Mouse (Mus musculus) limb, embryonic 10.5 days (tissue): Measurements from ENCODE around the gene Gm4498. TPM values are rescaled to one million over a fixed set of nuclear protein-coding genes. Genes with fewer than 3 reads are reported as not detected.
"Not testable (repeated sequence)": the region's sequence is repeated elsewhere in the genome, so short reads cannot be mapped to it uniquely, and the experiment has no call there.

Experiments
- DNase-seq: peaks from one replicate; pipeline ENCODE4 v3.0.0-alpha.2; 2017; ENCODE audit warnings: low spot score
- H3K27ac ChIP-seq: fragments of 300-500 bp; sonication (generic); 2 replicates; pipeline ENCODE4 v1.5.1; 2016; ENCODE audit warnings: mild to moderate bottlenecking
- H3K27me3 ChIP-seq: fragments of 300-500 bp; sonication (generic); 2 replicates; pipeline ENCODE4 v1.6.1; 2016; ENCODE audit warnings: low read depth, mild to moderate bottlenecking; ENCODE audit not compliant: poor library complexity, severe bottlenecking
- H3K36me3 ChIP-seq: fragments of 300-500 bp; sonication (generic); 2 replicates; pipeline ENCODE4 v1.6.1; 2016; ENCODE audit warnings: mild to moderate bottlenecking, moderate library complexity
- H3K4me1 ChIP-seq: fragments of 300-500 bp; sonication (generic); 2 replicates; pipeline ENCODE4 v1.6.1; 2016
- H3K4me3 ChIP-seq: fragments of 300-500 bp; sonication (generic); 2 replicates; pipeline ENCODE4 v1.5.1; 2016; ENCODE audit warnings: mild to moderate bottlenecking, moderate library complexity
- H3K9me3 ChIP-seq: fragments of 300-500 bp; sonication (generic); replicated peaks from 2 replicates; pipeline ENCODE4 v1.6.1; 2016; ENCODE audit warnings: mild to moderate bottlenecking
- WGBS: fragments of 180-500 bp; shearing (Covaris S2); methylation state at CpG from one replicate; pipeline ENCODE4 v1.1.7; 2016; 5-methylcytosine and 5-hydroxymethylcytosine counted together
- polyA plus RNA-seq: library from polyadenylated mRNA; unstranded; fragments of >200 nt; fragmentation: Nextera tagmentation; extraction: Ambion mirVana; gene quantifications from 2 replicates; pipeline ENCODE4 v1.2.1, GENCODE M21; 2016

Gene Gm4498
- not detected in 2 replicates for polyA plus RNA-seq

- H3K4me1 ChIP-seq, H3K27me3 ChIP-seq, DNase-seq, H3K36me3 ChIP-seq, H3K4me3 ChIP-seq, H3K9me3 ChIP-seq, H3K27ac ChIP-seq: not testable (repeated sequence)
- WGBS = no CpG with 5 or more reads among the region's 2 CpGs
These were observed at the start of gene Gm4498 for GRCm38 (mm10) chr7:20233728-20234127. Gene Gm4498, minus strand, starts transcription at chr7:20233828.

- not testable (repeated sequence) for DNase-seq, H3K27me3 ChIP-seq, H3K36me3 ChIP-seq, H3K27ac ChIP-seq, H3K4me3 ChIP-seq, H3K9me3 ChIP-seq, H3K4me1 ChIP-seq
- no CpG with 5 or more reads among the region's 3 CpGs for WGBS
These were observed 29.1 kb upstream of the Gm4498 start, which contains the start of gene Gm5890 for GRCm38 (mm10) chr7:20262734-20263133. Gene Gm5890, minus strand, starts transcription at chr7:20262834.

- WGBS = no CpG with 5 or more reads among the region's 2 CpGs
- not testable (repeated sequence) for DNase-seq
These were observed 28.1 kb downstream of the Gm4498 start, which contains the start of gene Gm6164 for GRCm38 (mm10) chr7:20205507-20205906. Gene Gm6164, minus strand, starts transcription at chr7:20205607.

GRCm38 (mm10) chr7:20193410-20193809, 40.2 kb downstream of the Gm4498 start, which contains the start of gene Vmn1r95:
Gene Vmn1r95, plus strand, starts transcription at chr7:20193710.
- DNase-seq, H3K4me3 ChIP-seq, H3K27me3 ChIP-seq, H3K36me3 ChIP-seq, H3K9me3 ChIP-seq, H3K4me1 ChIP-seq, H3K27ac ChIP-seq: not testable (repeated sequence)
- WGBS = no CpG with 5 or more reads among the region's 3 CpGs

More at GRCm38 (mm10) chr7:20205507-20205906, 28.1 kb downstream of the Gm4498 start, which contains the start of gene Gm6164:
- H3K9me3 ChIP-seq, H3K27me3 ChIP-seq, H3K36me3 ChIP-seq, H3K4me1 ChIP-seq, H3K27ac ChIP-seq, H3K4me3 ChIP-seq: not testable (repeated sequence)

Other genes starting within 250 kb of the Gm4498 start
- gene Nlrp9b, start 242.4 kb downstream of the Gm4498 start, polyA plus RNA-seq = not detected in 2 replicates
- not detected in 2 replicates for gene Vmn1r91, start 134.1 kb downstream of the Gm4498 start, polyA plus RNA-seq
- not detected in 2 replicates for gene Gm16442, start 111.2 kb downstream of the Gm4498 start, polyA plus RNA-seq
- gene Vmn1r93, start 94.7 kb downstream of the Gm4498 start, polyA plus RNA-seq = not detected in 2 replicates
- gene Vmn1r94, start 65.5 kb downstream of the Gm4498 start, polyA plus RNA-seq = not detected in 2 replicates
- gene Vmn1r95, start 40.1 kb downstream of the Gm4498 start, polyA plus RNA-seq = not detected in 2 replicates
- not detected in 2 replicates for gene Gm6164, start 28.2 kb downstream of the Gm4498 start, polyA plus RNA-seq
- not detected in 2 replicates for gene Gm5890, start 29.0 kb upstream of the Gm4498 start, polyA plus RNA-seq
- not detected in 2 replicates for gene Gm4133, start 100.2 kb upstream of the Gm4498 start, polyA plus RNA-seq
- gene Gm5728, start 141.6 kb upstream of the Gm4498 start, polyA plus RNA-seq = not detected in 2 replicates
- gene Vmn1r100, start 184.1 kb upstream of the Gm4498 start, polyA plus RNA-seq = not detected in 2 replicates
- not detected in 2 replicates for gene Vmn1r101, start 208.8 kb upstream of the Gm4498 start, polyA plus RNA-seq
- not detected in 2 replicates for gene Gm10670, start 241.1 kb upstream of the Gm4498 start, polyA plus RNA-seq